Mouse (Mus musculus): ENCODE results near the gene Ccdc187. TPM values are rescaled to one million over a fixed set of nuclear protein-coding genes. Genes with fewer than 3 reads are reported as not detected.

Ccdc187 gene
- polyA plus RNA-seq, 1 experiment from 2014 or later, result 0.19 TPM

DNA sequence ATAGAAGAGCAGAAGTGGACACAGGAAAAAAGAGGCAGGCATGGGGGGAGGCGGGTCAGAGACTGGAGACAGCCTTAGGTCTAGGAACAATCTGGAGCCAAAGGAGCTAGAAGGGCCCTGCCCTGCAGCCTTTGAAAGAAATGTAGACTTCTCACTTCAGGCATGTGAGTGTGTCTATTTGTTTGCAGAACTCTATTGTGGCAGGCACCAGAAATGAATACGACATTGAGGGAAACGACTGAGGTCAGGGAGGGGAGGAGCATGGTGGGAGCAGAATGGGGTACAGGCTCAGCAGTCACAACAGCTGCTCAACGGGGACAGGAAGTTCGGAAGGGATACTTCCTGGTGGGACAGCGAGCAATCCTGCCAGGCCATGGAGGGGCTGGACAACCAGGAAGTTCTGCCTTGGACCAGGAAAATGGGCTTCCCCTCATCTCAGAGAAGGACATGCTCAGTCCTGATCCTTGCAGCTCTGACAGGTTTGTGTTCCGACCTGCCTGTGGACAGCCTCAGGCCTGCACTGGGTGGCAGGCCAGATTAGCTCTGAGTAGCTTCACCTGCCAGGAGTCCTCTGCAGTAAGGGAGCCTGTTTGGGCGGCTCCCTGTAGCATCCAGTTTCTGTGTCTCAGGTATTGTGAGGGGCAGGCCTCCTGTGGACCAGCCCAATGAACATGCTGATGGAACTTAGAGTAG, 41.7 kb downstream of the Ccdc187 start:
- Histone ChIP-seq H3K9me3 (ENCODE audit: control insufficient read depth, low read length) (no peaks in the 10 kb centered on the region), H3K9ac (ENCODE audit: low read depth, low read length) (no peak overlapping the region), H3K4me2 (replicated peaks; ENCODE audit: low read depth, low read length) (no peak overlapping the region), H3K4me1 (replicated peaks; ENCODE audit: control insufficient read depth, insufficient read depth, low read length) (no peaks in the 10 kb centered on the region), H3K27ac (ENCODE audit: low read depth, low read length) (no peak overlapping the region), H3K36me3 (ENCODE audit: control insufficient read depth, insufficient read depth, low read length) (no peaks in the 10 kb centered on the region), H3K27me3 (ENCODE audit: control insufficient read depth, insufficient read depth, low read length) (no peaks in the 10 kb centered on the region), H3K4me3 (ENCODE audit: low read depth, low read length) (no peak overlapping the region)
- DNase-seq (ENCODE audit: low spot score), result no peak
- WGBS, result 68% methylated on average over 8 of the region's 8 CpGs
- ATAC-seq (ENCODE audit: low FRiP score), result no peak

DNA sequence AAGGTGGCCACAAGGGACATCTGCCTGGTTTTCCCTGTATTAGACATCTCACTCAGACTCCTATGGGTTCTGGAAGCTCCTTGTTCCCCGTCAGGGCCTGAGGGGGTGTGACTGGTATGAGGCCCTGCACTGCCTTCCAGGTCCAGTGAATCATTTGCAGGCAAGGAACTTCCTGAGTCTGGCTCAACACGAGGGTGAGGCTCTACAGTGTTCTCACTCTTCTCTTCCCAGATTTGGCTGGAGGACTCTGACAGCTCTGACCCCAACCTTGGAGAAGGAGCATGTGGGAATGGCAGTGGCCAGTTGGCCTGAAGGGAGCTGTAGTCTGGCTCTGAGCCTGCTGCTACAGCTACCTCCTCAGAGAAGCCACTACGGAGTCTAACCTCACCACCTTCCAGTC, 46.8 kb downstream of the Ccdc187 start:
- H3K9me3 ChIP-seq (ENCODE audit: control insufficient read depth, low read length), result no peaks in the 10 kb centered on the region
- no peak overlapping the region for H3K27ac ChIP-seq (ENCODE audit: low read depth, low read length)
- no peak for ATAC-seq (ENCODE audit: low FRiP score)
- H3K4me3 ChIP-seq (ENCODE audit: low read depth, low read length), result no peak overlapping the region
- no peaks in the 10 kb centered on the region for H3K36me3 ChIP-seq (ENCODE audit: control insufficient read depth, insufficient read depth, low read length)
- H3K27me3 ChIP-seq (ENCODE audit: control insufficient read depth, insufficient read depth, low read length), result no peaks in the 10 kb centered on the region
- WGBS, result 63% methylated on average over 3 of the region's 3 CpGs
- no peak for DNase-seq (ENCODE audit: low spot score)
- no peak overlapping the region for H3K4me2 ChIP-seq (replicated peaks; ENCODE audit: low read depth, low read length)
- no peaks in the 10 kb centered on the region for H3K4me1 ChIP-seq (replicated peaks; ENCODE audit: control insufficient read depth, insufficient read depth, low read length)
- no peak overlapping the region for H3K9ac ChIP-seq (ENCODE audit: low read depth, low read length)

DNA sequence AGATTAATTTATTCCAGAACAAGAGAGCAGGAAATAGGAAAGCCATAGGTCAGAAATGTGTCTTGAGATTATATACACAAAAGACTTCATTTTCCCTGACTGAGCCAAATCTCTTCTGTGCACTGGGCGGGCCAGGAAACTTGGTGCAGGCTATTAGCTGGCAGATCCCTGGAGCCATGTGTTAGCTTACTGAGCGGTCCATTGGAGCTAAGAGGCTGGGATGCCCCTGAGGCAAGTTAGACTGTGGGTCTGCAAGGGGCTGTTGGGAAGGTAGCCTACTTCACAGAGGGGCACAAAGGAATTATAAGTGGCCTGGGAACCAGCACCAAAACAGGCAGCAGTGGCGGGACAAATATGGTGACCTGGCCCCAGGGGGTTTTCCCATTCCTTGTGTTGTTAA, 53.5 kb downstream of the Ccdc187 start:
- Histone ChIP-seq H3K4me1 (replicated peaks; ENCODE audit: control insufficient read depth, insufficient read depth, low read length) (peaks cover 4% of the 10 kb centered on the region; the same call in 1 of the 2 replicates), H3K9me3 (ENCODE audit: control insufficient read depth, low read length) (no peaks in the 10 kb centered on the region), H3K9ac (ENCODE audit: low read depth, low read length) (no peak overlapping the region), H3K27ac (ENCODE audit: low read depth, low read length) (no peak overlapping the region), H3K36me3 (ENCODE audit: control insufficient read depth, insufficient read depth, low read length) (no peaks in the 10 kb centered on the region), H3K4me3 (ENCODE audit: low read depth, low read length) (no peak overlapping the region), H3K27me3 (ENCODE audit: control insufficient read depth, insufficient read depth, low read length) (no peaks in the 10 kb centered on the region), H3K4me2 (replicated peaks; ENCODE audit: low read depth, low read length) (no peak overlapping the region)
- no peak for DNase-seq (ENCODE audit: low spot score)
- 75% methylated on average over 3 of the region's 3 CpGs for WGBS
- no peak for ATAC-seq (ENCODE audit: low FRiP score)

DNA sequence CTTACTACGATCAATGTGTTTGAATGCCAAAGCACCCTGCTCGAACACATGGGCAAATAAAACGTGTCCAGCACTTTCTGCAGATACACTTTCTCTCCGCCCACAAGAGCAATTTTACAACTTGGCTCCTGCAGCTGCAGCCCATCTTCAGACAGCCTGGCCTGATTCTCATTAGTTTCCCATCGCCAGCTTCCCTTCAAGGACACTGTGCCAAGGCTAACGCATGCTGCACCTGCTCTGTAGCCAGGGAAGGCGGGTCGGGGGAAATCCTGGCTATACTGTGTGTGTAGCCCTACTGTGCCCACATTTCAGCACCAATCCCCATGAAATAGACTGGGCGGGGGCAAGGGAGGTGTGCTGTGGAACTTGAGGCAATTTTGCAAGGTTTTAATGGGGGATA, 54.0 kb downstream of the Ccdc187 start:
- Histone ChIP-seq H3K9ac (ENCODE audit: low read depth, low read length) (no peak overlapping the region), H3K9me3 (ENCODE audit: control insufficient read depth, low read length) (no peaks in the 10 kb centered on the region), H3K4me1 (replicated peaks; ENCODE audit: control insufficient read depth, insufficient read depth, low read length) (peaks cover 4% of the 10 kb centered on the region; the same call in 1 of the 2 replicates), H3K36me3 (ENCODE audit: control insufficient read depth, insufficient read depth, low read length) (no peaks in the 10 kb centered on the region), H3K27me3 (ENCODE audit: control insufficient read depth, insufficient read depth, low read length) (no peaks in the 10 kb centered on the region), H3K4me3 (ENCODE audit: low read depth, low read length) (no peak overlapping the region), H3K27ac (ENCODE audit: low read depth, low read length) (no peak overlapping the region), H3K4me2 (replicated peaks; ENCODE audit: low read depth, low read length) (no peak overlapping the region)
- DNase-seq (ENCODE audit: low spot score), result no peak
- no peak for ATAC-seq (ENCODE audit: low FRiP score)
- 74% methylated on average over 9 of the region's 9 CpGs for WGBS

DNA sequence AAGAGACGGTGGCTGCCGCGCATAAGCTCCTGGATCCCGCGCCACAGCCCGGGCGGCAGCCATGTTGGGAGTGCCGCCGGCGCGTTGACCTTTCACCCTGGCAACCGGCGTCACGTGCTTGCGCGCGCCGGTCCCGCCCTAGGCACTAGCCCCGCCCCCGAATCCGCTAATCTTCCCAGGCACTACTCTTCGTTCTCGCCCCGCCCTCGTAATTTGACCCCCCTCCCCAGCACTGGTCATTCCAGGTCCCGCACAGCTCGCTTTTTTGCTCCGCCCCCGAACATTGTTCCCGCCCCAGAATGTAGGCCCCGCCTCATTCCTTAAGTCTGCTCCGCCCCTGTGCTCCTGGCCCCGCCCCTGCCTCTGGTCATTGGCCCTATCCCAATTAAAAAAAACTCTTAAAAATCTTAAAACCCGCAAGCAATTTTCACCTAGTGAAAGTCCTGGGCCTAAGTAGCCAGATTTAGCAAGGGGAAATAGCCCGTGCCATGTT, 57.0 kb downstream of the Ccdc187 start, which contains the start of gene Qsox2:
Qsox2 (minus strand) TSS at position 236 of the 493 bp plus-strand sequence.
- Histone ChIP-seq H3K4me3 (ENCODE audit: low read depth, low read length) (peak within 1 kb of the TSS; percentile 96), H3K27ac (ENCODE audit: low read depth, low read length) (peak within 1 kb of the TSS; percentile 72; the same call in 1 of the 2 replicates), H3K36me3 (ENCODE audit: control insufficient read depth, insufficient read depth, low read length) (no peaks in the 10 kb centered on the region), H3K9me3 (ENCODE audit: control insufficient read depth, low read length) (no peaks in the 10 kb centered on the region), H3K4me1 (replicated peaks; ENCODE audit: control insufficient read depth, insufficient read depth, low read length) (peaks cover 4% of the 10 kb centered on the region; the same call in 1 of the 2 replicates), H3K9ac (ENCODE audit: low read depth, low read length) (peak within 1 kb of the TSS; percentile 93), H3K4me2 (replicated peaks; ENCODE audit: low read depth, low read length) (peak within 1 kb of the TSS; percentile 84), H3K27me3 (ENCODE audit: control insufficient read depth, insufficient read depth, low read length) (no peaks in the 10 kb centered on the region)
- ATAC-seq (ENCODE audit: low FRiP score) (peak; percentile 92), DNase-seq (ENCODE audit: low spot score) (peak; percentile 96)
- 2% methylated on average over 21 of the region's 36 CpGs for WGBS

DNA sequence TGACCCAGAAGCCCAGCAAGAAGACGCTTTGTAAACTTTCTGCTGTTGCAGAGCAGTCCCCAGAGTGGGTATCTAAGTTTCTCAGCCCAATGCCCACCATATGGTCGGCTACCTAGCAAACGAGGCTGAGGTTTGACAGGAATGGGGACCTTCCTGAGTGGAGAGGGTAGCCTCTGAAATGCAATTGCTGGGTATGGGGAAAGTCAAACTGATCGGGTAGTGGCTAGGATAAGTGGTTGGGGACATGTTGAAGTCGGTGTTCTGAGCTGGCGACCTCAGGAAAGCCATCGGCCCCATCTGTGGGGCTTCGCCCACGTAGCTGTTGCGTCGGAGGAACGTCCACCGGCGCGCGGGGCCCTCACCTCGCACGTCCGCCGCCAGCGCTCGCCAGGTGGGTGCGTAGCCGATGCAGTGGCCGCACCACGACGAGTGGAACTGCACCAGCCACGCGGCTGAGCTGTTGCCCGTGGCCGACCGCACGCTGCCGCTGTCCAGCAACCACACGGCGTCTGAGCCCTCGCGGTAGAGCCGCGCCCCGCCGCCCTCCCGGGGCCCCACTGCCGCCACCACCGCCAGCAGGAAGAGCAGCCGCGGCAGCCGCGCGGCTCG, 57.6 kb downstream of the Ccdc187 start:
- peak; percentile 65; the same call in 1 of the 2 replicates for ATAC-seq (ENCODE audit: low FRiP score)
- 1% methylated on average over 44 of the region's 51 CpGs for WGBS
- DNase-seq (ENCODE audit: low spot score), result no peak
- peak overlapping the region; percentile 72; the same call in 1 of the 2 replicates for H3K27ac ChIP-seq (ENCODE audit: low read depth, low read length)
- peaks cover 4% of the 10 kb centered on the region; the same call in 1 of the 2 replicates for H3K4me1 ChIP-seq (replicated peaks; ENCODE audit: control insufficient read depth, insufficient read depth, low read length)
- peak overlapping the region; percentile 93 for H3K9ac ChIP-seq (ENCODE audit: low read depth, low read length)
- peak overlapping the region; percentile 84 for H3K4me2 ChIP-seq (replicated peaks; ENCODE audit: low read depth, low read length)
- H3K4me3 ChIP-seq (ENCODE audit: low read depth, low read length), result peak overlapping the region; percentile 96
- H3K9me3 ChIP-seq (ENCODE audit: control insufficient read depth, low read length), result no peaks in the 10 kb centered on the region
- H3K27me3 ChIP-seq (ENCODE audit: control insufficient read depth, insufficient read depth, low read length), result no peaks in the 10 kb centered on the region
- no peaks in the 10 kb centered on the region for H3K36me3 ChIP-seq (ENCODE audit: control insufficient read depth, insufficient read depth, low read length)

DNA sequence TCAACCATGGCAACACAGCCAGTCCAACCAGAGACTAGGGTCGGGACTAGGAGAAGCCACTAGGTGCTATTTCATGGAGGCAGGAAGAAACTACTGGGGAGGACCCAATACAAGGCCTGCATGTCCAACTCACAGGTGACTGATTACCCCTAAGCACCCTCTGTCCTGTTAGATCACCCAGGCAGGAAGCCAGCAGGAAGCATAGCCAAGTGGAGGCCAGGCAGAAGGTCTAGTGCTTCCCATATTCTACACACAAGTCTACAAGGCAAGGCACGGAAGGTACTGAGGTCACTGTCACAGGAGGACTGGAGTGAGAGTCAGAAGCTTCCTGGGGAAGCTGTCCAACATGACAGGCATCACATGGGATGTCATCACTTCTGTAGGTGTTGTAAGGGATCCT, 59.6 kb downstream of the Ccdc187 start:
- Histone ChIP-seq H3K27me3 (ENCODE audit: control insufficient read depth, insufficient read depth, low read length) (no peaks in the 10 kb centered on the region), H3K36me3 (ENCODE audit: control insufficient read depth, insufficient read depth, low read length) (no peaks in the 10 kb centered on the region), H3K4me3 (ENCODE audit: low read depth, low read length) (no peak overlapping the region), H3K27ac (ENCODE audit: low read depth, low read length) (no peak overlapping the region), H3K4me1 (replicated peaks; ENCODE audit: control insufficient read depth, insufficient read depth, low read length) (peaks cover 4% of the 10 kb centered on the region; the same call in 1 of the 2 replicates), H3K9ac (ENCODE audit: low read depth, low read length) (no peak overlapping the region), H3K9me3 (ENCODE audit: control insufficient read depth, low read length) (no peaks in the 10 kb centered on the region), H3K4me2 (replicated peaks; ENCODE audit: low read depth, low read length) (no peak overlapping the region)
- DNase-seq (ENCODE audit: low spot score) (no peak), ATAC-seq (ENCODE audit: low FRiP score) (no peak)
- 86% methylated on average over 2 of the region's 2 CpGs for WGBS

DNA sequence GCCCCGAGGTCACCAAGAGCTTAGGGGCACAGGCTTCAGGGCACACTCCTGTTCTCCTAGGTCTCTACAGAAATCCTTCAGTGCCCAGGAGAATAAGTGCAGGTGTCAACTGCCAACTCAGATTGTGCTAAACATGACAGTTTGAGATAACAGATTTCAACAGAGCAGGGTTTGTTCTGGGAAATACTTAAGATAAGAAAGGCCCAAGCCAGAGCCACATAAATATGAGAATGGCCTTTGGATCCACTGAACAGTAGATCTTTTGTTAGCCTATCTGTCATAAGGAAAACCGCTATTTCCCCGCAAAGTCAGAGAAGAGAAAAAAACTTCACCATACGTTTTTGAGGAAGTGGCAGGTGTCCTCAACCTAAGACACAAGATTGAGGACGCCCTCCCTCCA, 60.1 kb downstream of the Ccdc187 start:
- H3K4me1 ChIP-seq (replicated peaks; ENCODE audit: control insufficient read depth, insufficient read depth, low read length), result peaks cover 4% of the 10 kb centered on the region; the same call in 1 of the 2 replicates
- no peaks in the 10 kb centered on the region for H3K36me3 ChIP-seq (ENCODE audit: control insufficient read depth, insufficient read depth, low read length)
- H3K27me3 ChIP-seq (ENCODE audit: control insufficient read depth, insufficient read depth, low read length), result no peaks in the 10 kb centered on the region
- ATAC-seq (ENCODE audit: low FRiP score) (no peak), DNase-seq (ENCODE audit: low spot score) (no peak)
- H3K27ac ChIP-seq (ENCODE audit: low read depth, low read length), result no peak overlapping the region
- WGBS, result 79% methylated on average over 5 of the region's 5 CpGs
- H3K4me3 ChIP-seq (ENCODE audit: low read depth, low read length), result no peak overlapping the region
- no peaks in the 10 kb centered on the region for H3K9me3 ChIP-seq (ENCODE audit: control insufficient read depth, low read length)
- H3K4me2 ChIP-seq (replicated peaks; ENCODE audit: low read depth, low read length), result no peak overlapping the region
- no peak overlapping the region for H3K9ac ChIP-seq (ENCODE audit: low read depth, low read length)
